In genomic region chr11:75588285-75588941, GRCm38 (mm10) we compare ENCODE assay signal across 8 mouse cellular contexts. TPM values are rescaled to one million over a fixed set of nuclear protein-coding genes. Genes with fewer than 3 reads are reported as not detected.
A peak's percentile ranks its signal among the peaks of the same experiment; 100 is the strongest.
DNase-seq lines count a peak whose midpoint lies in the region; ATAC-seq and TF ChIP-seq lines count a peak whose summit lies in the region.

No protein-coding gene starts in this region.

- no peaks in the 10 kb centered on the region for H3K36me3 ChIP-seq in kidney, postnatal 0 days (ENCODE audit: insufficient read depth, low read length)
- peaks cover 13% of the 10 kb centered on the region for H3K36me3 ChIP-seq in heart, postnatal 0 days (replicated peaks; ENCODE audit: control insufficient read depth, insufficient read depth, low read length)
- peaks cover 10% of the 10 kb centered on the region for H3K36me3 ChIP-seq in liver, postnatal 0 days (replicated peaks; ENCODE audit: insufficient read depth, low read length)

- WGBS in kidney, postnatal 0 days, result 1% methylated on average over 37 of the region's 37 CpGs
- 1% methylated on average over 37 of the region's 37 CpGs for WGBS in bone marrow, adult 2 months
- 1% methylated on average over 37 of the region's 37 CpGs for WGBS in heart, postnatal 0 days
- under 1% methylated on average over 33 of the region's 37 CpGs for WGBS in liver, postnatal 0 days (ENCODE audit: insufficient replicate concordance)

- DNase-seq in kidney, postnatal 0 days (ENCODE audit: low spot score), result peak; percentile 73
- no peak for DNase-seq in kidney, adult 11 months
- peak; percentile 62 for DNase-seq in heart, postnatal 0 days (ENCODE audit: low spot score)
- DNase-seq in liver, postnatal 0 days, result no peak
- DNase-seq in gastrocnemius, postnatal 14 days, result no peak
- no peak for DNase-seq in urinary bladder, postnatal 25 days (ENCODE audit: low spot score)

- H3K27me3 ChIP-seq in kidney, postnatal 0 days (ENCODE audit: insufficient read depth, low read length), result no peaks in the 10 kb centered on the region
- no peaks in the 10 kb centered on the region for H3K27me3 ChIP-seq in heart, postnatal 0 days (ENCODE audit: control insufficient read depth, insufficient read depth, low read length)
- H3K27me3 ChIP-seq in liver, postnatal 0 days (ENCODE audit: insufficient read depth, low read length), result no peaks in the 10 kb centered on the region

- TF ChIP-seq CTCF in kidney, postnatal 0 days (IDR thresholded peaks at IDR 0.05; ENCODE audit: low read depth), result no peak
- TF ChIP-seq CTCF in bone marrow, adult 2 months (IDR thresholded peaks at IDR 0.05; ENCODE audit: control insufficient read depth, insufficient read depth, low read length), result peak; percentile 6; the same call in 1 of the 2 replicates
- TF ChIP-seq CTCF in heart, postnatal 0 days (IDR thresholded peaks at IDR 0.05; ENCODE audit: low read depth), result no peak
- TF ChIP-seq CTCF in liver, postnatal 0 days (IDR thresholded peaks at IDR 0.05; ENCODE audit: low read depth), result no peak

- peak overlapping the region; percentile 96 for H3K4me2 ChIP-seq in kidney, postnatal 0 days (ENCODE audit: low read length)
- H3K4me2 ChIP-seq in heart, postnatal 0 days (ENCODE audit: low read depth, low read length), result peak overlapping the region; percentile 95
- H3K4me2 ChIP-seq in liver, postnatal 0 days (ENCODE audit: low read depth, low read length), result peak overlapping the region; percentile 96

- peak; percentile 67 for ATAC-seq in kidney, postnatal 0 days (replicated peaks; ENCODE audit: low FRiP score, low read depth)
- peak; percentile 75 for ATAC-seq in heart, postnatal 0 days (ENCODE audit: insufficient read depth, low read depth)
- peak; percentile 73 for ATAC-seq in liver, postnatal 0 days
- ATAC-seq in neutrophil, adult 5-6 weeks (ENCODE audit: extremely low read depth, insufficient number of reproducible peaks, low FRiP score, poor library complexity, severe bottlenecking), result peak; percentile 33; the same call in 1 of the 2 replicates

- no peak for TF ChIP-seq POLR2A in bone marrow, adult 2 months (IDR thresholded peaks at IDR 0.05; ENCODE audit: borderline replicate concordance, control insufficient read depth, low read depth, low read length)

- peak overlapping the region; percentile 87 for H3K4me3 ChIP-seq in kidney, postnatal 0 days (replicated peaks; ENCODE audit: low read depth, low read length)
- peak overlapping the region; percentile 71 for H3K4me3 ChIP-seq in bone marrow, adult 2 months (replicated peaks; ENCODE audit: control insufficient read depth, low read depth, low read length)
- H3K4me3 ChIP-seq in heart, postnatal 0 days (ENCODE audit: low read depth, low read length), result peak overlapping the region; percentile 91
- peak overlapping the region; percentile 78 for H3K4me3 ChIP-seq in liver, postnatal 0 days (ENCODE audit: low read depth, low read length)

- peak overlapping the region; percentile 90 for H3K27ac ChIP-seq in kidney, postnatal 0 days
- H3K27ac ChIP-seq in bone marrow, adult 2 months (ENCODE audit: control insufficient read depth, insufficient read depth, low read depth, low read length, poor library complexity), result peak overlapping the region; percentile 96
- H3K27ac ChIP-seq in heart, postnatal 0 days (ENCODE audit: low read depth), result peak overlapping the region; percentile 88
- peak overlapping the region; percentile 85 for H3K27ac ChIP-seq in liver, postnatal 0 days (ENCODE audit: low read depth)

- no peak for TF ChIP-seq EP300 in heart, postnatal 0 days (IDR thresholded peaks at IDR 0.05; ENCODE audit: low read depth)
- no peak for TF ChIP-seq EP300 in liver, postnatal 0 days (IDR thresholded peaks at IDR 0.05; ENCODE audit: low read depth)

- intact Hi-C loops in gastrocnemius, postnatal 14 days (cut with DNase I; ENCODE audit: low total_unique reads), result no loop called here

- no peaks in the 10 kb centered on the region for H3K9me3 ChIP-seq in kidney, postnatal 0 days (replicated peaks; ENCODE audit: low read length)
- H3K9me3 ChIP-seq in heart, postnatal 0 days (replicated peaks; ENCODE audit: control insufficient read depth, low read length), result no peaks in the 10 kb centered on the region
- H3K9me3 ChIP-seq in liver, postnatal 0 days (ENCODE audit: low read length), result no peaks in the 10 kb centered on the region

- H3K9ac ChIP-seq in kidney, postnatal 0 days (ENCODE audit: low read depth, low read length), result peak overlapping the region; percentile 80
- peak overlapping the region; percentile 78 for H3K9ac ChIP-seq in heart, postnatal 0 days (replicated peaks; ENCODE audit: low read depth, low read length)
- H3K9ac ChIP-seq in liver, postnatal 0 days (replicated peaks), result peak overlapping the region; percentile 85

- peaks cover 13% of the 10 kb centered on the region for H3K4me1 ChIP-seq in kidney, postnatal 0 days (replicated peaks; ENCODE audit: insufficient read depth, low read length)
- peaks cover 5% of the 10 kb centered on the region for H3K4me1 ChIP-seq in bone marrow, adult 2 months (ENCODE audit: control insufficient read depth, insufficient read depth, low read length)
- H3K4me1 ChIP-seq in heart, postnatal 0 days (ENCODE audit: control insufficient read depth, insufficient read depth), result peaks cover 10% of the 10 kb centered on the region
- H3K4me1 ChIP-seq in liver, postnatal 0 days (ENCODE audit: insufficient read depth), result peaks cover 21% of the 10 kb centered on the region

RNA-seq across cellular contexts. Expression of gene Pitpna, which starts 0.5 kb away (rescaled TPM):
- 68.9 and 69.8 TPM in 2 replicates for polyA plus RNA-seq in kidney, postnatal 0 days (2015; fragmentation: Nextera tagmentation; extraction: Ambion mirVana)
- polyA plus RNA-seq in bone marrow, adult 2 months (2011; ENCODE audit: insufficient read depth, insufficient read length, low replicate concordance, missing spikeins), result 76.6 and 102 TPM in 2 replicates
- 58.4 and 59.6 TPM in 2 replicates for total RNA-seq in heart, postnatal 0 days (2014; rRNA removed; ENCODE audit: low replicate concordance)
- 74.0 and 76.8 TPM in 2 replicates for polyA plus RNA-seq in heart, postnatal 0 days (2015; fragmentation: Nextera tagmentation; extraction: Ambion mirVana)
- 30.1 and 36.7 TPM in 2 replicates for polyA plus RNA-seq in liver, postnatal 0 days (2015; fragmentation: Nextera tagmentation; extraction: Ambion mirVana)
- total RNA-seq in neutrophil, adult 5-6 weeks (2017), result 88.9 and 113 TPM in 2 replicates
- total RNA-seq in gastrocnemius, postnatal 14 days (2021), result 100 to 1,000 TPM; 176 to 185 TPM

RNA-seq across cellular contexts. Expression of gene Inpp5k, which starts 42.4 kb away (rescaled TPM):
- polyA plus RNA-seq in kidney, postnatal 0 days (2015; fragmentation: Nextera tagmentation; extraction: Ambion mirVana), result 35.9 and 38.6 TPM in 2 replicates
- polyA plus RNA-seq in bone marrow, adult 2 months (2011; ENCODE audit: insufficient read depth, insufficient read length, low replicate concordance, missing spikeins), result 34.2 and 58.2 TPM in 2 replicates
- 55.9 and 64.6 TPM in 2 replicates for total RNA-seq in heart, postnatal 0 days (2014; rRNA removed; ENCODE audit: low replicate concordance)
- 28.7 and 29.2 TPM in 2 replicates for polyA plus RNA-seq in heart, postnatal 0 days (2015; fragmentation: Nextera tagmentation; extraction: Ambion mirVana)
- polyA plus RNA-seq in liver, postnatal 0 days (2015; fragmentation: Nextera tagmentation; extraction: Ambion mirVana), result 16.7 TPM in 2 replicates
- 119 and 128 TPM in 2 replicates for total RNA-seq in neutrophil, adult 5-6 weeks (2017)
- total RNA-seq in gastrocnemius, postnatal 14 days (2021), result 10 to 100 TPM; 17.0 to 23.0 TPM

RNA-seq across cellular contexts. Expression of gene Slc43a2, which starts 56.9 kb away (rescaled TPM):
- 16.6 and 19.1 TPM in 2 replicates for polyA plus RNA-seq in kidney, postnatal 0 days (2015; fragmentation: Nextera tagmentation; extraction: Ambion mirVana)
- 16.6 and 20.4 TPM in 2 replicates for polyA plus RNA-seq in bone marrow, adult 2 months (2011; ENCODE audit: insufficient read depth, insufficient read length, low replicate concordance, missing spikeins)
- 3.6 and 6.0 TPM in 2 replicates for total RNA-seq in heart, postnatal 0 days (2014; rRNA removed; ENCODE audit: low replicate concordance)
- polyA plus RNA-seq in heart, postnatal 0 days (2015; fragmentation: Nextera tagmentation; extraction: Ambion mirVana), result 4.5 and 4.8 TPM in 2 replicates
- 5.9 and 7.2 TPM in 2 replicates for polyA plus RNA-seq in liver, postnatal 0 days (2015; fragmentation: Nextera tagmentation; extraction: Ambion mirVana)
- total RNA-seq in neutrophil, adult 5-6 weeks (2017), result 44.0 and 48.4 TPM in 2 replicates
- total RNA-seq in gastrocnemius, postnatal 14 days (2021), result 10 to 100 TPM; 25.3 to 30.8 TPM

Comparison
In these comparisons a context has a peak if more than half of its experiments do, and no peak if none do; other contexts are left out.
1. DNase-seq: peak in kidney, postnatal 0 days (single experiment) and heart, postnatal 0 days (single experiment); none in kidney, adult 11 months (single experiment), liver, postnatal 0 days (single experiment), gastrocnemius, postnatal 14 days (single experiment) and urinary bladder, postnatal 25 days (single experiment).
2. Peak in every context shown above with its lines, with median percentiles within 50 percentile points of each other: ATAC-seq, H3K27ac ChIP-seq, H3K4me2 ChIP-seq, H3K4me3 ChIP-seq and H3K9ac ChIP-seq.